Mouse (Mus musculus) small intestine, adult 2 months (tissue): ENCODE data around the gene Mdh1b. TPM values are rescaled to one million over a fixed set of nuclear protein-coding genes. Genes with fewer than 3 reads are reported as not detected.

Source experiments
- H3K27ac ChIP-seq: fragments of 200-500 bp; 2 replicates; pipeline ENCODE4 v1.5.1; 2012; ENCODE audit warnings: low read depth, low read length, control low read depth, inconsistent platforms; ENCODE audit not compliant: insufficient read depth
- H3K27me3 ChIP-seq: fragments of 200-500 bp; 2 replicates; pipeline ENCODE4 v1.6.1; 2012; ENCODE audit warnings: mild to moderate bottlenecking, moderate library complexity, low read length, inconsistent platforms; ENCODE audit not compliant: control insufficient read depth, insufficient read depth
- H3K36me3 ChIP-seq: fragments of 200-500 bp; 2 replicates; pipeline ENCODE4 v1.6.1; 2012; ENCODE audit warnings: mild to moderate bottlenecking, low read length, control low read depth, inconsistent platforms; ENCODE audit not compliant: control insufficient read depth, insufficient read depth
- H3K4me1 ChIP-seq: fragments of 200-500 bp; 2 replicates; pipeline ENCODE4 v1.6.1; 2012; ENCODE audit warnings: low read length, inconsistent platforms, mixed read lengths; ENCODE audit not compliant: control insufficient read depth, insufficient read depth, insufficient read length
- H3K4me3 ChIP-seq: fragments of 200-500 bp; 2 replicates; pipeline ENCODE4 v1.5.1; 2012; ENCODE audit warnings: low read depth, mild to moderate bottlenecking, control low read depth, inconsistent platforms, low read length, moderate library complexity
- CTCF ChIP-seq: fragments of 200-500 bp; IDR thresholded peaks from 2 replicates; pipeline ENCODE4 v1.5.1; 2012; ENCODE audit warnings: low read depth, mild to moderate bottlenecking, control low read depth, inconsistent platforms, low read length, moderate library complexity, mixed read lengths; ENCODE audit not compliant: insufficient replicate concordance, insufficient read length; ENCODE audit errors: extremely low read depth
- POLR2A ChIP-seq: fragments of 200-500 bp; IDR thresholded peaks from 2 replicates; pipeline ENCODE4 v1.6.1; 2012; ENCODE audit warnings: low read depth, mild to moderate bottlenecking, control low read depth, inconsistent platforms, low read length, moderate library complexity
- WGBS: fragments of 180-500 bp; shearing (Covaris S2); methylation state at CpG from one replicate; pipeline ENCODE4 v1.1.7; 2018; 5-methylcytosine and 5-hydroxymethylcytosine counted together
- polyA plus RNA-seq: library from polyadenylated mRNA; depleted of rRNA; stranded (reverse); fragments of >200 nt; gene quantifications from 2 replicates; pipeline ENCODE4 v1.2.3, GENCODE M21; 2012; rRNA removed

Mdh1b gene
- polyA plus RNA-seq = not detected in 2 replicates

DNA sequence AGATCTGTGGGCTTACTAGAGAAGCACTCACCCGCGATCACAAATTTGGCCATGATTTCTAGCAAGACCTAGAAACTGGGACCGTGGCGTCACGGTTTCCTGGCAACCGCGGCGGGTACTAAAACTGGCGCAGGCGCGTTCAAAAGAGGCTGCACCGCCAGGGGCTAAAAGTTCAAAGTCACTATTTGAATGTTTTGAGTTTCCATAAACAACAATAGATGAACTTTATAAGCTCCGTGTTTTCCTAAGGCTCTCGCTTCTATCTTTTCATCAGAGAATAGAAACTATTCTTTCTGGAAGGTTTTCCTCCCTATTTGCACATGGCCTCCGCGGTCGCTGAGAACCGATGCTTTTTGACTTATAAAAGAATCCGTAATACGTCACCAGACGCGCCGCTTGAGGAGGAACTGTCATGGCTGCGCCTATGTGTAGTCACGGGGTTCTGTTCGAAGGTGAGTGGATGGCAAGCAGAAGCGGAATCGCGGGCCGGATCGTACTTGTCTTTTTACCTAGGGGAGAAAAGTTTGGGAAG lies at the start of gene Mdh1b, which contains the start of gene Fastkd2:
Gene Mdh1b (minus strand): TSS at position 79 of the 532 bp plus-strand sequence.
Gene Fastkd2 (plus strand): TSS at position 375 of the 532 bp plus-strand sequence.
- under 1% methylated on average over 31 of the region's 31 CpGs for WGBS
- H3K4me1 ChIP-seq = peaks cover 5% of the 10 kb centered on the region
- H3K27ac ChIP-seq = no peak within 1 kb of the TSS
- H3K4me3 ChIP-seq = peak within 1 kb of the TSS; percentile 95
- H3K27me3 ChIP-seq = no peaks in the 10 kb centered on the region
- no peaks in the 10 kb centered on the region for H3K36me3 ChIP-seq
- TF ChIP-seq CTCF (peak; percentile 35; the same call in 1 of the 2 replicates), POLR2A (no peak; the same call in 1 of the 2 replicates)

DNA sequence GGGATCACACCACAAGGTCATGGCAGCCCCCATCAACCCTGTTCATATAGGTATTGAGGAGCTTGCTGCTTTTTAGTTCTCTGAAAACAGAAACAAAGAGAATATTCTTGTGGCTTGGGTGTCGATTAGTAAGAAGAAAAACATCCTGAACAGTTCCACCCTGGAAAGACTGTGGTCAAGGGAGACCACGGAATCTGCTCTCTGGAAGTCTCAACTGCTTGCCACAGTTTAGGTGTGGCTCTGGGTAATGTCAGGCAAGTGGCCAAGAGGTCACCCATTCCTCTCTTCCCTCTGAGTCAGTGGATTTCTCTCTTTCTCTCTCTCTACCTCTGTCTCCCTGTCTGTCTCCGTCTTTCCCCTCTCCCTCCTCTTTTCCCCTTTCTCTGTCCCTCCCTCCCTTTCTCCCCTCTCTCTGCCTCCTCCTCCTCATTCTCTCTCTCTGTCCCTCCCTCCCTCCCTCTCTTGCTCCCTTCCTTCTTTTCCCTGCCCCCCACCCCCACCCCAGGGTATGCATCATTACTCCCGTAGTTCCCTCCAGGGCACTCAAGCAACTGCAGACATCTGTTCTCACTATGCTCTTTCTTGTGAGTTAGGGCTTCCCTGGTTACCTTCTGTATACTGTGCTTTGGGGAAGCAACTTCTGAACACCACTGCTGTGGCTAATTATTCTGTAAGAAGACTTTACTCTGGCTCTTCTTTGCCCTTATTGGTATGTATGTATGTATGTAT lies 46.9 kb upstream of the Mdh1b start:
- Histone ChIP-seq H3K4me1 (no peaks in the 10 kb centered on the region), H3K4me3 (no peak overlapping the region), H3K27me3 (no peaks in the 10 kb centered on the region), H3K27ac (no peak overlapping the region), H3K36me3 (no peaks in the 10 kb centered on the region)
- 53% methylated on average over 4 of the region's 4 CpGs for WGBS
- no peak for TF ChIP-seq POLR2A
- no peak for TF ChIP-seq CTCF

DNA sequence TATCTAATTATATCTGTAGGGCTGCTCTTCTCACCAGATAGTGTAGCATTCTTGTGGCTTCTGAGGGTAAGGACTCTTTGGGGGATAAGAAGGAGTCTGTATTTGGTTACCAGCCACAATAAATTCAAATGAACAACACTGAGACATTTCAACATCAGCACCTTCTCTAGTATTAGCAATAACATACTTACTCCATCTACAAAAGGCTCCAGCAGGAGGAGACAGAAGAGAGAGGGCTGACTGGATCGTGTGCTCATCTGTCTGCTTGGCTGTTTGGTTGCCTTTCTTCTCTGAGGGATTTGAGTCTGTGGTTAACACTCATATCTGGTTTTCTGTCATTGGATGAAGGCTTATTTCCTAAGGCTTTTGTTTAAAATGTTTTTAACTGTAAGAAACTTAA lies 46.3 kb upstream of the Mdh1b start:
- 37% methylated on average over 1 of the region's 1 CpGs for WGBS
- TF ChIP-seq POLR2A (no peak), CTCF (no peak)
- no peak overlapping the region for H3K4me3 ChIP-seq

DNA sequence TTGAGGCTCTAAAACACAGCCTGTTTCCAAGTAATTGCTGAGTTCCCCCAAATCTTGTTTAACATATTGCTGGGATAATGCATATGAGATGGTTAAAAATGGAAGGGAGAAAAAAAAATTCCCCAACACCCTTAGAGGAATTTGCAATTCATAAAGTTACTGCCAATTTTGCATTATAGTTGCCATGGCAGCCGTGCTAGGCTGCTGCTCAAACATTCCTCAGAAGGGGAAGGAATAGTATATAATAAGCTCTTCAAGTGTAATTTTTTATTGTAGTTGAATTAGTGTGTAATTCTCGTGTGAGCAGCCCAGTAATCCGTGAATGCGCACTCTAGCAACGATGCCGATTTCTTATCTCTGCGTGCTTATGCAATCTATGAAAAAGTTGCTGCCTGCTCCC lies 40.2 kb upstream of the Mdh1b start:
- Histone ChIP-seq H3K27ac (no peak overlapping the region), H3K27me3 (no peaks in the 10 kb centered on the region), H3K36me3 (no peaks in the 10 kb centered on the region), H3K4me1 (no peaks in the 10 kb centered on the region), H3K4me3 (no peak overlapping the region)
- TF ChIP-seq POLR2A (no peak), CTCF (no peak)
- WGBS = 57% methylated on average over 7 of the region's 7 CpGs

More for the DNA sequence above, 46.3 kb upstream of the Mdh1b start:
- Histone ChIP-seq H3K27ac (no peak overlapping the region), H3K4me1 (no peaks in the 10 kb centered on the region), H3K36me3 (no peaks in the 10 kb centered on the region), H3K27me3 (no peaks in the 10 kb centered on the region)

DNA sequence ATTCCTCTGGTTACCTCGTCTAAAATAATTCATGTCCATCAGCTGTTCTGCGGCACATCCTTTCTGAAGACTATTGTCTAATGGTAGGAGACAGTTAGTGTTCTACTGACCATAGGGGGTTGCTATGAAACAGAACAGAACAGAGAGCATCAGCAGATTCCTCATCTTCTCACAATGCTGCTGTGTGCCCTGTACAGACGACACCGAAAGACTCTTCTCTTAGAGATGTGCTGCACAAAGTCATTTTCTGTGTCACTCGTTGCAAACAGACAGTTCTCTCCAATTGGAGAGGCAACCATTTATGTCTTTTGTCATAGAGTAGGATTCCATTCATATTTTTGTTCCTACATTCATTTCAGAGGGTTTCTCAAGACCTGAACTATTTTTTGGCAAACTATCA lies 39.0 kb upstream of the Mdh1b start, which contains the start of gene 4933402D24Rik:
Gene 4933402D24Rik (minus strand): TSS at position 101 of the 400 bp plus-strand sequence.
- Histone ChIP-seq H3K4me1 (no peaks in the 10 kb centered on the region), H3K27ac (no peak within 1 kb of the TSS), H3K27me3 (no peaks in the 10 kb centered on the region), H3K4me3 (no peak within 1 kb of the TSS), H3K36me3 (no peaks in the 10 kb centered on the region)
- 83% methylated on average over 5 of the region's 5 CpGs for WGBS
- no peak for TF ChIP-seq CTCF
- no peak for TF ChIP-seq POLR2A

DNA sequence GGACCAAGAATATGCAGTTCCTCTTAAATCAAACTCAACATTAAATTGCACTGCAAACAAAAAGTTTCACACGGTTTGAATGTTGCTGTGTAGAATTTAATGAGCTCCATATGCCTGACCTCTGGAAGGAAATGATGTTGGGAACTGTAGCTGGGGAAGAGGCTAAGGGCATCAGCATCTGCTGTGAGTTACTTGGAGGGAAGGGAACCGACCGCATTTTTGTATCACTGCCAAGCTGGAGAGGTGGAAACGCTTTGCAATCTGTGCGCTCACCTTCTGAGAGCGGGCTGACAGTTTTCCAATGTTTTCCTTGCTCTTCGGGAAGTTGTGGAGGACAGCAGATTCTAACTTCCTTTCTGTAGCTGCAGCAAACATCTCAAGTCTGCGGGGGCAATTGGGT lies 38.0 kb upstream of the Mdh1b start:
- H3K4me1 ChIP-seq = no peaks in the 10 kb centered on the region
- WGBS = 65% methylated on average over 8 of the region's 8 CpGs
- no peaks in the 10 kb centered on the region for H3K36me3 ChIP-seq
- H3K27ac ChIP-seq = no peak overlapping the region
- no peak overlapping the region for H3K4me3 ChIP-seq
- H3K27me3 ChIP-seq = no peaks in the 10 kb centered on the region
- TF ChIP-seq POLR2A (no peak), CTCF (no peak)

DNA sequence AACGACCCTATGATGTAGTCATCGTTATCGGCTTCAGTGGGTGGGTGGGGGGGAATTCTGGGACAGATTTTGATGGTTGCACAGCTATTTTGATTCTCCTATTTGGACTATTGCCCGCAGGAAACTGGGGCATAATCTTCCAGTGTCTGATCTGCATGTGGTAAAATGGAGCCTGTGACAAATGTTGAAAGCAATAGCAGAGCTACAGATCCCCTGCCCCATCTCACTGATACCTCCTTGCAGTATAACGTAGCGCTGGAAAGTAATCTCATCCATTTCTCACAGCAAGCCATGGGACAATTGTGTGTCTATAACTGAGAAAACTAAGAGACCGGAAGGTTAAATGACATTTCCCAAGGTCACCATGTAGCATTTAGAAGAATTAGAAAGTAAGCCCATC lies 34.3 kb upstream of the Mdh1b start:
- WGBS = 80% methylated on average over 7 of the region's 7 CpGs
- no peaks in the 10 kb centered on the region for H3K36me3 ChIP-seq
- TF ChIP-seq CTCF (no peak), POLR2A (no peak)
- H3K4me3 ChIP-seq = no peak overlapping the region
- no peaks in the 10 kb centered on the region for H3K27me3 ChIP-seq
- H3K27ac ChIP-seq = no peak overlapping the region
- H3K4me1 ChIP-seq = no peaks in the 10 kb centered on the region
